Mouse (Mus musculus) liver, embryonic 14.5 days (tissue): ENCODE measurements at regions not wholly inside any gene's neighbourhood (a gene's known extent, or its start where the extent isn't known, plus 50 kb on each side); places are given as distances from the start of the nearest gene placed in this dataset.

Experiments
- ATAC-seq: fragments of 200-750 bp; cut with Nextera tagmentation; 2 replicates; pipeline ENCODE4 v1.8.0; 2017; ENCODE audit warnings: moderate number of reproducible peaks, mild to moderate bottlenecking, moderate library complexity; ENCODE audit not compliant: insufficient read depth
- DNase-seq, 3 experiments: peaks; one replicate each; pipeline ENCODE4 v3.0.0-alpha.2; 2012 to 2013; ENCODE audit warnings: low read depth in 3 of 3, low spot score in 3 of 3
- H3K27ac ChIP-seq: fragments of 300-500 bp; sonication (generic); 2 replicates; pipeline ENCODE4 v1.5.1; 2014; ENCODE audit warnings: moderate library complexity, mild to moderate bottlenecking, control low read depth, inconsistent platforms
- H3K27me3 ChIP-seq: fragments of 300-500 bp; sonication (generic); 2 replicates; pipeline ENCODE4 v1.6.1; 2014; ENCODE audit warnings: mild to moderate bottlenecking, low read length, moderate library complexity; ENCODE audit not compliant: control insufficient read depth, insufficient read depth
- H3K36me3 ChIP-seq: fragments of 300-500 bp; sonication (generic); replicated peaks from 2 replicates; pipeline ENCODE4 v1.6.1; 2014; ENCODE audit warnings: low read depth; ENCODE audit not compliant: control insufficient read depth, insufficient read depth
- H3K4me1 ChIP-seq, 2 experiments: fragments of 200-500 bp in 1 of 2; fragments of 300-500 bp in 1 of 2; sonication (generic) in 1 of 2; replicated peaks; 2 replicates each; pipeline ENCODE4 v1.6.1; 2012 to 2014; ENCODE audit warnings: antibody characterized with exemption in 1 of 2, inconsistent platforms in 1 of 2, low read length in 1 of 2; ENCODE audit not compliant: control insufficient read depth in 2 of 2, insufficient read depth in 2 of 2
- H3K4me2 ChIP-seq: fragments of 300-500 bp; sonication (generic); 2 replicates; pipeline ENCODE4 v1.6.1; 2014; ENCODE audit warnings: low read depth, mild to moderate bottlenecking, control low read depth, moderate library complexity
- H3K4me3 ChIP-seq, 2 experiments: fragments of 200-500 bp in 1 of 2; fragments of 300-500 bp in 1 of 2; sonication (generic) in 1 of 2; 2 replicates each; pipeline ENCODE4 v1.5.1; 2012 to 2014; ENCODE audit warnings: low read depth in 2 of 2, low read length in 2 of 2, mild to moderate bottlenecking in 2 of 2, control low read depth in 1 of 2, inconsistent platforms in 1 of 2, moderate library complexity in 1 of 2; ENCODE audit not compliant: insufficient read depth in 1 of 2
- H3K9ac ChIP-seq: fragments of 300-500 bp; sonication (generic); replicated peaks from 2 replicates; pipeline ENCODE4 v1.6.1; 2014; ENCODE audit warnings: mild to moderate bottlenecking, control low read depth, moderate library complexity
- H3K9me3 ChIP-seq: fragments of 300-500 bp; sonication (generic); 2 replicates; pipeline ENCODE4 v1.6.1; 2016; ENCODE audit warnings: low read length, mixed read lengths; ENCODE audit not compliant: control insufficient read depth
- CTCF ChIP-seq: IDR thresholded peaks from 2 replicates; pipeline ENCODE4 v1.5.1; 2016; ENCODE audit warnings: antibody characterized with exemption, low read depth, control low read depth
- EP300 ChIP-seq: IDR thresholded peaks from 2 replicates; pipeline ENCODE4 v1.6.1; 2016; ENCODE audit warnings: antibody characterized with exemption, low read depth
- WGBS: fragments of 180-500 bp; shearing (Covaris S2); extraction: QIAGEN DNeasy Blood & Tissue Kit; methylation state at CpG from one replicate; pipeline ENCODE4 v1.1.7; 2014; ENCODE audit not compliant: insufficient replicate concordance; 5-methylcytosine and 5-hydroxymethylcytosine counted together

DNA sequence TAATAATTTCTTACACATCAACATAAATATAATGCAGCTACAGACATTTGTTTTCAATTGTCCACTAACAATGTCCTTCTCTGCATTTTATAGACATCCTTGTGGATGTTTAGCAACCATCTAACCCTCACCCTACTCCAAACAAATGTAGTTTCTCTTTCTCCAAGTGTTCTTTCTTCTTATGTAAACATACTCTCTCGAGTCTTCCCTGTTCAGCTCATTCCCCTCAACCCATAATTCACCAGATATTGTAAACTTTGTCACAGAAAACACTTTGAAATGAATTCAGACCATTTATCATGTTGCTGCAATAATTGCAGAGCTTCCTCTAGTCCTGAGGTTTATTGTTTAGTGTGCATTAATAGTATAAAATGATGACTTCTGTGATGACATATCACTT is 172.6 kb upstream of the Gm17509 start:
- no peak overlapping the region for H3K4me3 ChIP-seq
- TF ChIP-seq EP300 (no peak), CTCF (no peak)
- 23% methylated on average over 1 of the region's 1 CpGs for WGBS
- no peaks in the 10 kb centered on the region for H3K4me1 ChIP-seq
- no peak overlapping the region for H3K27ac ChIP-seq
- no peak for DNase-seq
- no peak for ATAC-seq
- H3K4me2 ChIP-seq: no peak overlapping the region
- no peak overlapping the region for H3K9ac ChIP-seq
- no peaks in the 10 kb centered on the region for H3K36me3 ChIP-seq
- no peaks in the 10 kb centered on the region for H3K9me3 ChIP-seq
- no peaks in the 10 kb centered on the region for H3K27me3 ChIP-seq

DNA sequence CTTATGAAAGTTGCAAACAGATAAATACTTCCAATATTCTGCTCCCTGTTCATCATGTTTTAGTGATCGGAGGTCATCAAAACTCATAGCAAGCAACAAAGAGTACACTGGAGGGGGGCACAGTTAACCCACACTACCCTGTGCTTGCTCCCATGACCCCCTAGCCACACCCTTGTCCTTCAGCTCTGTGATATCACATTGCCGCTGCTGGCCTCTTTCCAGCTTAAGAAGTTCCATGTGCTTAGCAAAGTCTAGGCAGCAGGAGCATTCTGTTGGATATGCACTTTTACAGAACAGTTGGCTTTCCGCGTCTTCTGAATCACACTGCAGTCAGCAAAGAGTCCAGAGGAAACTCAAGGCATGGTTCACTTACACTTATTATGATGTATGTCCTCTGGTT is 180.4 kb upstream of the Gm17509 start:
- Histone ChIP-seq H3K36me3 (no peaks in the 10 kb centered on the region), H3K4me2 (no peak overlapping the region), H3K9me3 (no peaks in the 10 kb centered on the region), H3K4me3 (no peak overlapping the region), H3K27ac (no peak overlapping the region), H3K4me1 (no peaks in the 10 kb centered on the region), H3K27me3 (no peaks in the 10 kb centered on the region), H3K9ac (no peak overlapping the region)
- DNase-seq (no peak), ATAC-seq (no peak)
- 71% methylated on average over 4 of the region's 4 CpGs for WGBS
- TF ChIP-seq EP300: no peak
- no peak for TF ChIP-seq CTCF

GRCm38 (mm10) chr13:117409940-117410339 is 189.1 kb upstream of the Gm17509 start:
- Histone ChIP-seq H3K36me3 (no peaks in the 10 kb centered on the region), H3K4me2 (no peak overlapping the region), H3K9me3 (no peaks in the 10 kb centered on the region), H3K27ac (no peak overlapping the region), H3K27me3 (no peaks in the 10 kb centered on the region), H3K4me3 (no peak overlapping the region), H3K4me1 (no peaks in the 10 kb centered on the region), H3K9ac (no peak overlapping the region)
- ATAC-seq (no peak), DNase-seq (no peak)
- 67% methylated on average over 7 of the region's 7 CpGs for WGBS
- TF ChIP-seq EP300: no peak
- TF ChIP-seq CTCF: no peak

DNA sequence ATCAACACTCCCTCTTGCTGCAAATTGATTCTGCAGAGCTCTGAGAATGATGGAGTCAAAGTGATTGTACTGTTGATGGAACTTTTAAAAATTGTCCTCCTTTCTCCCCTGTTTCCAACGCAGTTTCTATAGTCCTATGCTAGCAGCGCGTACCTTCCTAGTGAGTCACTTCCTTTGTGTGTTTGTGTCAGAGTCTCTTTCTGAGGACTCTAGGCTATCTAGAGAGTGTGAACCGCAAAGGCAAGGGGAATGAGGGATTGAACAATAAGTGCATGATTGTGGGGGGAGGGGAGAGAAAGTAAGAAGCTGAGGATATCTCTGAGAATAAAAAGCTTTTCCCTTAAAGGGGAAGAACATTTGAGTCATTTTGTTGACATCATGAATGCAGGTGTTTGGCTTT is 188.5 kb upstream of the Hcn1 start:
- Histone ChIP-seq H3K27ac (no peak overlapping the region), H3K36me3 (no peaks in the 10 kb centered on the region), H3K9ac (no peak overlapping the region), H3K4me3 (no peak overlapping the region), H3K4me2 (no peak overlapping the region), H3K4me1 (no peaks in the 10 kb centered on the region), H3K27me3 (no peaks in the 10 kb centered on the region), H3K9me3 (no peaks in the 10 kb centered on the region)
- ATAC-seq: no peak
- 38% methylated on average over 4 of the region's 4 CpGs for WGBS
- DNase-seq: no peak
- TF ChIP-seq CTCF: no peak
- TF ChIP-seq EP300: no peak

DNA sequence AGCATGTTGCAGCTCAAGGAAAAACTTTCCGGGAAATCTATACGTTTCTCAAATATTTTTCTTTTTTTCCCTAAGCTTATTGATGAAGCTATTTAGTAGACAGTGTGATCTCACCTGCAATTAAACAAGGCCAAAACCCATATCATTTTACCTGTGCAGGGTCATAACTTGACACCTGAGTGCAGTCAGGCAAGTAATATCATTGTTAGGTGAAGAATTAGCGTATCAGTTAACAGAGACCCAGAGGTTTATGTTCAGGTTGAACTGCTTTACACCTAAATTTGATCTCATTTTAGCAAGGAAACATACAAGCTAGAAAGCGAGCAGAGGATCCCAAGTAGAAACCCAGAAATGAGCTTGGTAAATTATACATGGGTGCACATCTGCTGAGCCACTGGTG is 178.6 kb upstream of the Hcn1 start:
- no peak overlapping the region for H3K9ac ChIP-seq
- H3K27ac ChIP-seq: no peak overlapping the region
- H3K36me3 ChIP-seq: no peaks in the 10 kb centered on the region
- DNase-seq (no peak), ATAC-seq (no peak)
- no peak overlapping the region for H3K4me3 ChIP-seq
- no peaks in the 10 kb centered on the region for H3K27me3 ChIP-seq
- TF ChIP-seq EP300: no peak
- TF ChIP-seq CTCF: no peak
- no peaks in the 10 kb centered on the region for H3K9me3 ChIP-seq
- no peak overlapping the region for H3K4me2 ChIP-seq
- H3K4me1 ChIP-seq: no peaks in the 10 kb centered on the region
- 73% methylated on average over 4 of the region's 4 CpGs for WGBS
